Mouse (Mus musculus) layer of hippocampus, adult 11-12 months (tissue): ENCODE measurements around the gene Nans.

Source experiments
- DNase-seq: peaks from one replicate; pipeline ENCODE4 v3.0.0; 2022; ENCODE audit warnings: low spot score

Nans gene

DNA sequence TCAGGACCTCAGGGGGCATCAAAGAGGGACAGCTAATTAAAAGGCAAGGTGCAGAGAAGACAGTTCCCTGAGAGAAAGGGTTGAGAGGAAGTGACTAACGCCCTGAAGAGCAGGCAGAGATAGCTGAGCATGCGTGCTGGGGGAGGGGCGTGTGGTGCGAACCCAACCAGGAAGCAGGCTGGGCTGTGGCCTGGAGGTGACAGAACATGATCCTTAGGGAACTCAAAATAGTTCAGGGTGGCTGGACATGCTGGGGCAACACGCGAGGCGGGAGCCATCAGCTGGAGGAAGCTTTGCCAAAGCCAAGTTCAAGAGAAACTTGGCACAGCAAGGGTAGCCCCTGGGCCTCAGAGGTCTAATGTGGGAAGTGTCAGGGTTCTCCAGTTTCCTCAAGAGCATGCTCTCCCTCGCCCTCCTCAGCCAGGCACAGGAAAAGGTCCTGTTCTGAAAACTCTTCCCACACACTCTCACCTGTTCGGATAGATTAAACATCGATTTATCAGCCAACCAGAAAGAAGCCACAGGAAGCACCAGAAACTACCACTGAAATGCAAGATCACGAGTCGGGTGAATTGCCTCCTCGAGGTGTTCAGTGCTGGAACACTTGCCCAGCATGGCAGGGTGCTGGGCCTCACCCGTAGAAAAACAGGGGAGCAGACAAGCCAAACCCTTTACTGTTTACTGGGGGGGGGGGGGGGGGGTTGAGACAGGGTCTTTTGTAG is 3.2 kb upstream of the Nans start:
- DNase-seq, result peak; percentile 76

DNA sequence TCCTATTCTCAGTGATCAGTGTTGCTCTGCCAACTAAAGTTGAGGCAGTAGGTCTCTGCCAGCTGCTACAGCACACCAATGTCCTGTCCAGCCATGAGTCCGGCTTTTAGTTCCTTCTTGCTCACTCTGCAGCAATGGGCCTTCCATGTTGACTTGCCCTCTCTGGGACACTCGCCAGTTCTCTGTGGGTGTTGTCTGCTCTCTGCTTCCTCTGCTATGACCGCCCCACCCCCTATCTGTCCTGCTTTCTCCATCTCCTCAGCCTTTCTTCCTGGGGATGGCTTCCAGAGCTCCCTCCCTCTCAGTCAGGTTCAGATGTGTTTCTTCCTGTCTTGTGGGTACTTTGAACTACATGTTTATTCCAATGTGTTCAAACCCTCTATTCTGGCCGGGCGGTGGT is 1.7 kb upstream of the Nans start:
- peak; percentile 67 for DNase-seq

DNA sequence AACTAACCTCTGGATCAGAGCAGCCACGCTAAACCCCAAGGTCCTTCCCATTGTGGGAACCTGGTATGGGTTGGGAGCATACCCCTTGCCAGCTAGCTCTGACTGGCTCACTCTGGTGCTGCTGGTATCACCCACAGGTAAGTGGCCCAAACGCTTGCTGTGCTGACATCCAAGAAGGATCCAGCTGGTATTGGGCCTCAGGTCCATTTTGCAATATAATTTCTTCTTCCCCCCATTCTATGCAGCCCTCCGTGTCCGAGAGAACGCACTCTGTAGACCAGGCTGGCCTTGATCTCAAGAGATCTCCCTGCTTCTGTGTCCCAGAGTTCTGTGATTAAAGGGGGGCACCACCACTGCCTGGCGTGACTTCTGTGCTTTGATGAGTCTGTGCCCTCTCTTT is 4.0 kb downstream of the Nans start:
- no peak for DNase-seq

DNA sequence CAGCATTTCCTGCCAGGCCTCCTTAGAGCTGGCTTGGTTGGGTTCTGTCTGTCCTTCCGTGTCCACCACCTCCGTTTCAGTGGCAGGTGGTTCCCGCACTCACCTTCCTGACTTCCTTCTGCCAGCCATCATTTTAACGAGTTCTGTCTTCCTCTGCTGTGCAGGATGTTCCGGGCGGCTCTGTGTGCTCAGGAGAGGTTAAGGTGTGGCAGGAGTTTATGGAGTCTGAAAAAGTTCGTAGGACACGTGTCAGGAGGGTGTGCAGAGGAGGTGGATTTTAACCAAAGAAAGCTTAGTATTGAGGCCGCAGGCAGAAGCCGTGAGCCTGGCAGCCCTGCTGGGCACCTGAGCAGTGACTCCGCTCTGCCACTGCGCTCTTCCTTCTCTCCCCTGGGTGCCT is 6.5 kb downstream of the Nans start:
- no peak for DNase-seq

DNA sequence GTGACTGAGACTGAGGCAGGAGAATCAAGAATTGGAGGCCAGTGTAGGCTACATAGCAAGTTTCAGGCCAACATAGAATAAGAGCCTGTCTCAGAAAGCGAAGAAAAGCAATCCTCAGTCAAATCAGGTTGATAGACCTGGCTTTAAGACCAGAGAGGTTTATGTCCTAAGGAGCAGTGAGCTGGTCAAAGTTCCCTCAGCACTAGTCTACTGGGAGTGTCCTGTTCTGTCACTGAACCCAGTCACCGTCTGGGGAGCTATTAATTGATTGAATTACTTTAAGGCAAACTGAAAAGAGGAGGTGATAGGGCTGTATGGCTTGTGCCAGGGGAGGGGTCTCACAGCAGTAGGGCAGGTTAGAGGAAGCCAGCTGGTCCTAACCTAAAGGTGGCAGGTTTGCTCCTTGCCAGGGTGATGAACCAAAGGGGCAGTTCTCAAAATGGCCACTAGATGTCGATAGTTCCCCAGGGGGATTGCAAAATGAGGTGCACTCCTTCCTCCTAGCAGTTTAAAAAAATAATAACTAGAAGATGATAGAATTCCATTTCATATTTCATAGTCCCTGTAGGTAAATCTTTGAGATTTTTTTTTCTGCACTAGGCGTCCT is 8.3 kb downstream of the Nans start:
- peak; percentile 75 for DNase-seq

DNA sequence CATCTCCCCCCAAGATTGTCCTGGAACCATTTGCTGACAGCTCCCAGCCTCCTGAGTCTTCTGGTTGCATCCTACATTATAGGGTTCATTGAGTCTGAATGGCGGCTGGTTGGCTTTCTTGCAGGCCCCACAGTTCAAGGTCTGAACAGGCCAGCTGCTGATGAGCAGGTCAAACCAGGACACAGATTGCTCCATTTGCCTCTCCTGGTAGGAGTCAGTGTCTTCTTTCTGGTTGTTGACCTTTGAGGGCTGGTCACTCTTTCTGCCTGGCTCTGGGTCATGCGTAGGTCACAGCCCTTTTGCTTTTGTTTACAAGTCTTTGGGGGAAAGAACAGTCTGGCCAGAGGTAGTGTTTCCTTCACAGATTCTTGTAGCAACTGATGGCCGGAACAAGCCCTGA is 9.5 kb downstream of the Nans start:
- no peak for DNase-seq

DNA sequence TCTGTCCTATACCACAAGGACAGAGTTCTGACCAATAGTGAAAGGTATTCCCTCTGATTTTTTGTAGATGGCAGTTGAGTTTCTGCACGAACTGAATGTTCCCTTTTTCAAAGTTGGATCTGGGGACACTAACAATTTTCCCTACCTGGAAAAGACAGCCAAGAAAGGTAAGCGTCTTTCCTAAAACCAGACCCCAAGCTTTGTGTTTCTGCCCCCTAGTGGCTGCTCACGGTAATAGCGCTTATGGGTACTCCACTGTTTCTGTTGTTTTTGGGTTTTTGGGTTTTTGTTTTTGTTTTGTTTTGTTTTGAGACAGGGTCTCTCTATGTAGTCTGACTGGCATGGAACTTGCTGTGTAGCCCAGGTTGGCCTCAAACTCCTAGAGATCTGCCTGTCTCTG is 9.9 kb downstream of the Nans start:
- DNase-seq, result no peak

DNA sequence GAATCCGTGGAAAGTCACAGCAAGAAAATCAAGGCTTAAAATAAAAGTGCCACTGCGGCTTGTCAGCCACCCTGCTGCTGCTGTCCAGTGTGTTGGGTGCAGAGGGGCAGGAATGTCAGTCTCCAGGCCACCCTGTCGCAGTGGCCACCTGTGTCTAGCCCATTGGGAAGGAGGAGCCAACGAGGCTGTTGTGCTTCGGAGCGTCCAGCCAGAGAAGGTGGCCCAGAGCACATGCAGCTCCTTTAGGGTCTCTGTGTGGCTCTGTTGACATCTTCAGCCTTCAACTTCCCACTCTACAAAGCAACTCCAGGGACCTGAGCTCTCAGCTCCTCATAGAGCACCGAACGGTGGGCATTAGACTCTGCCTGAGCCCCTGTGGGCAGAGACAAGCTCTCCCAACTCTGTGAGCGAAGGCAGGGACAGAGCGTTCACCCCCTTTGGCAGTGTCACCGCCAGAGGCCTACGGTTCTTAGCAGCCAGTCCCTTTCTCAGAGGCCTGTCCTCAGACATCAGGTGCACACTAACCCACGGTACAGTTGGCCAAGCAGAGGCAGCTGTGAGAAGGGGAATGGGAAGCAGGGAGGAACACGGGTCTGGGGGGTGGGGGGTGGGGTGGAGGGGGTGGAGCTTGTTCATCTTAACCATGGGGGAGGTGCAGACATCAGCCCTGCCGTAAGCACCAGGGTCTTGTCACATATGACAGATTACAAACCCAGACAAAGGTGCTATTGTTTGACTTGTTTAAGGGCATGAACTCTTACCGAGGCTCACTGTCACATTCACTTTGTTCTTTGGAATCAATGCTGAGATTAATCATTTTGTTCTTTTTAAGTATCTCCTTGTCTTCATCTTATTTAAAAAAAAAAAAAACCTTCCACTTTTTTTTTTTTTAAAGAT is 13.8 kb downstream of the Nans start:
- no peak for DNase-seq

DNA sequence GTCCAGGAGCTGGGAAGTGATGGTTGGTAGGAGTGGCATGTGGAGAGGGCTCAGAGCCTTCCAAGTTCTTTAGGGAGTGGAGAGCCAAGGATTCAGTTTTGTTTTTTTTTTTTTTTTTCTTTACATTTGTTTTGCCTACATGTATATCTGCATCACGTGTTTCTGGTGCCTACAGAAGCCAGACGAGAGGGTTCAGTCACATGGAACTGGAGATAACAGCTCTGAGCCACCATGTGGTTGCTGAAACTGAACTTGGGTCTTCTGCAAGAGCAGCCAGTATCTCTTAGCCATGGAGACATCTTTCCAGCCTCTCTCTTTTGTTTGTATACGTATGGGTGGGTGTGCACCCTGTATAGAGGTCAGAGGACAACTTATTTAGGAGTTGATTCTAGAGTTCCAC is 14.8 kb downstream of the Nans start:
- DNase-seq, result no peak

DNA sequence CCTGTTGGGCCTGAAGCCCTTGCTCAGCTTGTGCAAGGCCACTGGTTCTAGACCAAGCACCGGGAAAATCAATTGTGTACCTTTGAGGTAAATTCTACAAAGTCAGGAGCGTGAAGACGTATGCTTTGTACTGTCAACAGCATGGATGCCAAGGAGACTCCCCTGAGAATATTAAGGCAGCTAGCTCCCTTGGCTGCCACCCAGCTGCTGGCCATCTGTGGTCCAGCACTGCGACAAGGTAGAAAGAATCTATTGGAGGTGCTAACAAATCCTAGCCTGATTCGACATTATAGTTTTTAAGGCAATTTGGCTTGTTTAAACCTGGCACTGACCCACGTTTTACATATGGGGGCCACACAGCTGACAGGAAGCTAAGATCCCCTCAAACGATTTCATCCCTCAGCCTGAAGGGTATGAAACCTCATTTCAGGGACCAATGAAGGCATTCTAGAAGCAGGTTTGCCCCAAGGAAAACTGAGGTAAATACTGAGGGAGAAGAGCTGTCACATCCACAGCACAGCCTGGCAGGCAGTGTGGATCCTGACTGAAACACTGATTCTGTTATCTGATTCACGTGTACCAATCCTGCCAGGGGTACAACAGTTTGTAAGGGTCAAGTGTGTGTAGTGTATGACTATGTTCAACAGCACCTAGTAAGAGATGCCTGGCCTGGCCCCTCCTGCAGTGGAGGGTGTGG is 16.5 kb downstream of the Nans start:
- DNase-seq, result no peak

DNA sequence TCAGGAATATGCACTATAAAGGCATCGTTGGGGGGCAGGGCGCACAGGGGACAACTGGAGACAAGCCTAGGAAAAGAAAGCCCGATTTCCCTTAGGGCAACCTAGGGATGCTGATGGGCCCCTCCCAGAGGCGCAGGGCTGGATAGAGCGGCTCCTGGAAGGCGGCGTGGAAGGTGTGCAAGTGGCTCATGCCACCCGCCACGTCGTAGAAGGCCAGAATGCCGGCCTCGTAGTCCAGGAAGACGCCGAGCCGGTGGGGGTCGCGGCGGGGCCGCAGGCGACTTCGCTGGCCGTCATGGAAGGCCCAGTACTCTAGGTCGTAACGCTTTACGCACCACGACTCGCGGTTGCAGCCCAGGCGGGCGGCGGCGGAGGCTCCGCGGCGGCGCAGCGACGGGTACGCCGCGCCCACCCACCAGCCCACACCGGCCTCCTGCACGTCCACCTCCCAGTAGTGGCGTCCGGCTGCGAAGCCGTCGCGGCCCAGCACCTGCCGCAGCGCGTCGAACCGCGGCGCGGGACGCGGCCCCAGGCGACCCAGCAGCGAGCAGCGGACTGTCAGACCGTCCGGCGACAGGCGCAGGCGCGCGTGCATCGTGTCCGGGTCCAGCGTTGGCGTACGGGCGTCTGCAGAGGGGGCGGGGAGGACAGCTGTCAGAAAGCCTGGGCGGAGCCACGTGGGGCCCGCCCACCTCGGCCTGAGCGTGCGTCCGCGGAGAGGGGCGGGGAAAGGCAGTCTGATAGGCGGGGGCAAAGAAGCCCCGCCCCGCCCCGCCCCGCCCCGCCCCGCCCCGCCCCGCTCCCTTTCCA is 18.0 kb downstream of the Nans start:
- DNase-seq, result peak; percentile 96

DNA sequence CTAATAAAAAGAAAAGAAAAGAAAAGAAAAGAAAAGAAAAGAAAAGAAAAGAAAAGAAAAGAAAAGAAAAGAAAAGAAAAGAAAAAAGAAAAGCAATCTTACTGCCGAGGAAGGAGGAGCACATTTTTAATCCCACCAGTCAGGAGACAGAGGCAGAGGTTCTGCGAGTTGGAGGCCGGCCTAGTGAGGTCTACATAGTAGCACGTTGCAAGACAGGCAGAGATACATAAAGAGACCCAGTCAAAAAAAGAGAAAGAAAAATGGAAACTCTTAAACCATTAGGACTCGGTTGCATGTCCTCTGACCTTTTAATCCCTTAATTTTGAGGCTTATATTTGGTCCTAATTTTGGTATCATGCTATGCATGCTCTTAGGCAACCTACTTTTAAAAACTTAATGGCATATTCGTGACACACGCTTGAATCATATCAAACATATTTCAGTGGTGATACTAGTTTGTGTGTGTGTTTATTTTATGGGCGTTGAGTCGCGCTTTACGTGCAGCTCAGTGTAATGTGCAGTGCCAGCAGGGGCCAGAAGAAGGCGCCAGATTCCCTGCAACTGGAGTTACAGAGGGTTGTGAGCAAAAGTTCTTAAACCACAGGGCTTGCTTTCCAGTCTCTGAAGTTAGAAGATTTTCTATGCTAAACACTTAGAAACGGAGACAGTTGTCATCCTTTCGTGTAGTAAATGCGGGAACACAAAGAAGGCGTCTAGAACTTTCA is 18.9 kb downstream of the Nans start:
- DNase-seq, result peak; percentile 77

DNA sequence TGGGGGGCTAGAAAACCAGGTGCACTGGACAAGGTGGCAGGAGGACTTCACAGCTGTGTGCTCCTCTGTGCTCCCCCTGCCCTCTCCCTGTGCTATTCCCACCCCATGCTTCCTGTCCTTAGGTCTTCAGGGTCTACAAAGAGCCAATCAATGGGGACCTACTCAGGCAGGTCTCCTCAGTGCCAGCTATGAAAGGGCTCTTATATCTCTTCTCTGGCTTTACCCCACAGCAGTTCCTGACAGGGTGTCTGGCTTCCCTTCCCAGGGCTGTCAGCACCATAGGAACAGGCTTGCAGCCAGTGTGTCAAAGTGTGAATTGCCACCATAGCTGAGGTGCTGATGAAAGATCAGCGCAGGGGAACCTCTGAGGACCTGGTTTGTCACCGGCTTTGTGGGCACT is 31.4 kb downstream of the Nans start:
- DNase-seq, result no peak

DNA sequence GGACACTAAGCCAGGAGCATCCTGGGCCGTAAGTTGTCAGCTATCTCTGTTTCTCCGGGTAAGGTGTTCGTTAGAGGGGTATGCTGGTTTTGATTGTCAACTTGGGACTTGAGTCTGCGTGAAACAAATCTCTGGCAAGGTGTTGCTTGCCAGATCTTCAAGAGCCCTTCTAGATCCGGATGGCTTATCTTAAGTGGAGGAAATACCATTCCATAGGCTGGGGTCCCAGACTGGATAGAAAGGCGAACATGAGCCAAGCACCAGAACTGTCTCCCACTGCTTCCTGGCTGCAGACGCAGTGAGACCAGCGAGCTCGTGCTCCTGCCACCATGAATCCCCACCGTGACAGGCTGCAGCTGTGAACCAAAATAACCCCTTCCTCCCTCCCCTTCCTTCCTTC is 32.4 kb downstream of the Nans start:
- DNase-seq, result no peak

DNA sequence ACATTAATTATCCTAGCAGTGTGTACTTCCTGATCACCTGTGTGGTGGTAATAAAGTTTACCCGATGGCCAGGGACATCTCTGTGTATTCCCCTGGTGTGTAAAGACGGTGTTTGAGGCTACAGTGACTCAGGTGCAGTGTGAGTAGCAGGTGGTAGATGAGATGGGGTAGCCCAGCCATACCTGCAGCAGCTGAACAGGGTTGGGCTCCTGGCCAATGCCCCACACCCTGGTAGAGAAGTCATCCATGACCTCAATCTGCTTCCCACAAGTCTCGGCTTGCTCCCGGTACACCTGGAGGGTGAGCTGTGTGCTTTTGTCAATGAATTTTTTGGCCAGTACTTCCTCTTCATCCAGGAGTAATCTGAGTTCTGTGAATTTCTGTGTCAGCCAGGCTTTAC is 34.3 kb downstream of the Nans start:
- DNase-seq, result no peak

DNA sequence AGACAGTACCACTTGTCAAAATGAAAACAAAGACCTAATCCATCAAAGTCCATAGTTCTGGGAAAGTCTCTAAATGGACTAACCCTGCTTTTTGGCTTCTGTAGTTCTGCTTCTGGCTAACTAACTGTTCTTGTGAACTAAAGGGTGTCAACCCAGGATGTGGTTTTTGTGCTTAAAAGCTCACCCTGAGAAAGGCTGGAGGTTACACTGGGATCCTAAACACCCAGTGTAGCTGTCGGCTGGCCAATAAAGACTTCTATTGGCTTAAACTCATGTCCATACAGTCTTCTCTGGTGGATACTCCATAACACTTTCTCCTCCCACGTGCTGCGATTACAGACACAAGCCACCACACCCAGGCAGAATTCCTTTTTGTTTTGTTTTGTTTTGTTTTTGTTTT is 37.2 kb downstream of the Nans start:
- DNase-seq, result no peak

DNA sequence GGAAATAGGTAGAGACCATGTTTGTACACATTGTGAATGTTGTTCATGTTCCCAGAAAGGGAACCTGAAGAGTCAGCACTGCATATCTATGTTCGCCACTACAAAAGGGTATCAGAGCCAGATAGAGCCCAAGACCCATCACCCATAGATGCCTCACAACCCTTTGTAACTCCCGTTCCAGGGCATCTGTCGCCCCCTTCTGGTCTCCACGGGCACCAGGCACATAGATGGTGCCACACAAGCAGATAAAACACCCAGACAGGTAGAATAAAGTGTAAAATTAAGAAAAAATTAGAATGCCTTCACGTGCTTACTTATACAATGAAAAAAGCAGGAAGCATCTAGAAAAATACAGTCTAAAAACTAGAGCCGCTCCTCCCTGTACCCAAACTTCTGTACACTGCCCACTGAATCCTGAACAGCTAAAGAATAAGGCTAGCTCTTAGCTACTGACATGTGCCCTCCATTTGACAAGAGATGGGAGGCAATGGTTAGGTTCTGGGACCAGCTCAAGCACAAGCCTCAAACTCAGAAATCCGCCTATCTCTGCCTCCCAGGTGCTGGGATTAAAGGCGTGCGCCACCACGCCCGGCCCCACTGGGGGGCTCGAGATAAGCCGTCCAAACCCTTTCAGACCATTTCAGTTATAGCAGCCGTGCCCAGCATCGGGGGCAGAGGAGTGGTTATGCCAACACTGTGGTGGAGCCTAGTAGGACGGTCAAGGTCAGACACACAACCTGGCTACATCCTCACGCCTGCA is 37.9 kb downstream of the Nans start:
- no peak for DNase-seq

DNA sequence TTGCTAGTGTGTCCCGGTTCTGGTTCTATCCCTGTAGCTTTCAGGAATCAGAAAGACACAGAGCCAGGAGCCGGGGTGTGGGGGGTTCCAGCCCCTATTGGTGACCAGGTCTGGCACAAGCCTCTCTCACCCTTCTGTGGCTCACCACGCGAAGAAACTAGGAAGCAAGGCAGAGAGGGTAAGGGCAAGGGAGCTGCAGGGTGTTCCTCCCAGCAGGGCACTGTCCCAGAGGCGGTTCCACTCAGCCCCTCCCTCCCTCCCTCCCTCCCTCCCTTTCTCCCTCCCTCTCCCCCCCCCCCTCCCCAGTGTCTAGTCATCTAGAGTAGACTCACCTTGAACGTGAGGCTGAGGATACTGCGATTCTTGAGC is 38.5 kb downstream of the Nans start:
- no peak for DNase-seq

DNA sequence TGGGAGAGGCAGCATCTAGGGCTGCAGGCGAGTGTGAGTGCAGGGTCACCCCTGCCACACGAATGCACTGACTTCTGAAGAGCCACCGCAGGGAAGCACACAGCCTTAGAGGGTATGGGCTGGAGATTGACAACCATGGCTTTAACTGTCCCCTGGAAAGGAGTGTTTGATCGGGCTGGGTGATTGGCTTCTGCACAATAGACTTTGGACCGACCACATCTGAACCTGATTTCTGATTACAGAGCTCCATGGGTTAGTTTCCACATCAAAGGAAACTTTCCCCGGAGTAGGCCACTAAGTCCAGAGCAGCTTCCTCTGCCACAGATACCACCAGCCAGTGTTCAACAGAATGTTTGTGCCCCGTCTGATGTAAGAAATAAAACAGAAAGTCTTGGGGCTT is 40.7 kb downstream of the Nans start:
- DNase-seq, result no peak

DNA sequence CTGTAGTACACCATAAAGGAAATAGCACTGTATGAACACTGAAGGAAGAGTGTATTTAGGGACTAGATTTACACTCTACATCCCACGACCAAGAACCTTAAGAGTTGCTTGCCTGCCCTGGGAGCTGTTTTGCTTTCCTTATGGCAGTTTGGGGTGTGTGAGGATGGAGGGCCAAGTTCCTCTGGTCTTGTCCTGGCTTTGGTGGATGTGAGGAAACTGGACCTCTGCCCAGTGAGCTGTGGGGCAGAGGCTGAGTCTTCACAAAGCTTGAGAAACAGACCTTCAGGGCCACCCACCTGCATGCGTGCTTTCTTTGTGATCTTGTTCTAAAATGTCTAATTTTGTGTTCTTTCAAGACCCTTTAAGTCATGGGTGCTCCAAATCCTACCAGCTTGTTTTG is 43.5 kb downstream of the Nans start:
- DNase-seq, result no peak
